Mouse (Mus musculus): ENCODE data around the gene Ttll3. TPM values are rescaled to one million over a fixed set of nuclear protein-coding genes. Genes with fewer than 3 reads are reported as not detected.
A peak's percentile ranks its signal among the peaks of the same experiment; 100 is the strongest.

Ttll3 gene
- polyA plus RNA-seq, 1 experiment, result 3.8 TPM

DNA sequence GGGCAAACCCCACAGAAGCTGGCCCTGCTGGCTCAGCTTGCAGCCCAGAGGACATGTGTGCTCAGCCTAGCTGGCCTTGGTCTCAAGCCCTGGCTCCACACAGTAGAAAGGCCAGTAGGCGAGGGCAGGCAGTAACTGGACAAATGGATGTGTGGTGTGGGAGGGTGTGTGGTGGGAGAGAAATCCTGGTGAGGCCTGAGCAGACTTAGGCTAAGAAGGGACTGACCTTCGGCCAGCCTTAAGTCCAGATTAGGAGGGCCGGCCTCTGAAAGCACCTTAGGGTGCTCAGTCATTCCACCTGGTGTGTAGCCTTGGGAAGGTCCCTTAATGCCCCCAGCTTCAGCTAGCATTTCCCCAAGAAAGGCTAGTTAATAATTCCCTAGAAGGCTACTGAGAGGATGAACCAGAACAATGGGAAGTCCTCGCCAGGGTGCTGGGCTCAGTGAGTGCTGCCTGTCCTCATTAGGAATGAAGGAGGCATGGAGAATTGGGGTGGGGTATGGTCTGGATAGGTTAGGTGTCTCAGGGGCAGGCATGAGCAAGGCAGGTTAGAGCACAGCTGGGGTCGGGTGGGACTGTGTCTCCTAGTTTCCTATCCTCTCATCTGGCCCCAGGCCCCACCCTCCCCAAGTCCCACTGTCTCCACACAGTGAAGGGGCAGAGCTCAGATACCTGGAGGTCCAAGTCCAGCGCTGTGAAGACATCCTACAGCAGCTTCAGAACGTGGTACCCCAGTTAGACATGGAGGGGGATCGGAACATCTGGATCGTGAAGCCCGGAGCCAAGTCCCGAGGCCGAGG, 15.8 kb downstream of the Ttll3 start:
- no peak overlapping the region for H3K27ac ChIP-seq (ENCODE audit: insufficient read depth, low read length)
- H3K27me3 ChIP-seq (ENCODE audit: control insufficient read depth, insufficient read depth, low read length, poor library complexity, severe bottlenecking), result no peaks in the 10 kb centered on the region
- H3K9ac ChIP-seq (ENCODE audit: low read depth, poor library complexity, severe bottlenecking), result no peak overlapping the region
- H3K4me3 ChIP-seq (ENCODE audit: low read depth, low read length), result no peak overlapping the region
- H3K4me1 ChIP-seq (ENCODE audit: control insufficient read depth, insufficient read depth, low read length), result no peaks in the 10 kb centered on the region
- H3K36me3 ChIP-seq (ENCODE audit: control insufficient read depth, insufficient read depth, low read length, poor library complexity, severe bottlenecking), result no peaks in the 10 kb centered on the region
- H3K9me3 ChIP-seq (replicated peaks; ENCODE audit: control insufficient read depth, insufficient read depth, low read length, poor library complexity, severe bottlenecking), result no peaks in the 10 kb centered on the region
- TF ChIP-seq POLR2A (IDR thresholded peaks at IDR 0.05; ENCODE audit: insufficient read depth, low read length) (no peak), EP300 (IDR thresholded peaks at IDR 0.05; ENCODE audit: insufficient read depth, low read depth, low read length) (no peak), CTCF (IDR thresholded peaks at IDR 0.05; ENCODE audit: low read depth, low read length) (no peak)

DNA sequence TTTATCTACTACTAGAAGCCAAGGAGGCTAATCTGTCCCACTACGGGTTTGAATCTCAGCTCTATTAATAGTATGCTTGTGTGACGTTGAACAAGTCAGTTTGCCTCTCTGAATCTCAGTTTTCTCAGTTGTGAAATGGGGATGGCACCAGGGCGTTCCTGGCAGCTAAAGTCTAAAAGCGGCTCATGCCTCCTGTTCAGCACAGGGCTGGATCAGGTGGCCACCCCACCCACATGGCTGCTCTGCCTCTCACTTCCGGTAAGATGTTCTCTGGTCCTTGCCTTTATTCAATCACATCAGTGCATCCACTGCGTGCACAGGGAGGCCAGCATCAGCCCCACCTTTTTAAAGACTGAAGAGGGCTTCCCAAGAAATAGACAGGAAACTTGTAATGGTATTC, 16.4 kb downstream of the Ttll3 start:
- TF ChIP-seq CTCF (IDR thresholded peaks at IDR 0.05; ENCODE audit: low read depth, low read length) (no peak), EP300 (IDR thresholded peaks at IDR 0.05; ENCODE audit: insufficient read depth, low read depth, low read length) (no peak), POLR2A (IDR thresholded peaks at IDR 0.05; ENCODE audit: insufficient read depth, low read length) (no peak)

DNA sequence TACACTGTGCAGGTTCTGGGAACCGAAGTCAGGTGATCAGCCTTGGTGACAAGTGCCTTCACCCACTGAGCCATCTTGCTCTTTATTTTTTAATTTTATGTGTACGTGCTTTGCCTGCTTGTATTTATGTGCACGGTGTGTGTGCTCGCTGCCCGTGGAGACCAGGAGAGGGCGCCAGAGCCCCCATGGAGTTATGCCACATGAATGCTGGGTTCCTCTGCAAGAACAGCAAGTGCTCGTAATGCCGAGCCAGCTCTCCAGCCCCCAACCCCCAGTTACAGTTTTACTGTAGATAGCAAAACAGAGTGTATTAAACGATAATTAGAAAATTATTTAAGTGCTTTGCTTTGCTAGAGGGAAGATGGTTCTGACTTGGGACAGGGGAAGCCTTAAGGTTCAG, 17.6 kb downstream of the Ttll3 start:
- no peak overlapping the region for H3K9ac ChIP-seq (ENCODE audit: low read depth, poor library complexity, severe bottlenecking)
- TF ChIP-seq EP300 (IDR thresholded peaks at IDR 0.05; ENCODE audit: insufficient read depth, low read depth, low read length) (no peak), CTCF (IDR thresholded peaks at IDR 0.05; ENCODE audit: low read depth, low read length) (peak; percentile 81), POLR2A (IDR thresholded peaks at IDR 0.05; ENCODE audit: insufficient read depth, low read length) (no peak)

More for the DNA sequence above, 16.4 kb downstream of the Ttll3 start:
- Histone ChIP-seq H3K27me3 (ENCODE audit: control insufficient read depth, insufficient read depth, low read length, poor library complexity, severe bottlenecking) (no peaks in the 10 kb centered on the region), H3K27ac (ENCODE audit: insufficient read depth, low read length) (no peak overlapping the region), H3K9me3 (replicated peaks; ENCODE audit: control insufficient read depth, insufficient read depth, low read length, poor library complexity, severe bottlenecking) (no peaks in the 10 kb centered on the region), H3K4me1 (ENCODE audit: control insufficient read depth, insufficient read depth, low read length) (no peaks in the 10 kb centered on the region), H3K4me3 (ENCODE audit: low read depth, low read length) (no peak overlapping the region), H3K9ac (ENCODE audit: low read depth, poor library complexity, severe bottlenecking) (no peak overlapping the region), H3K36me3 (ENCODE audit: control insufficient read depth, insufficient read depth, low read length, poor library complexity, severe bottlenecking) (no peaks in the 10 kb centered on the region)

DNA sequence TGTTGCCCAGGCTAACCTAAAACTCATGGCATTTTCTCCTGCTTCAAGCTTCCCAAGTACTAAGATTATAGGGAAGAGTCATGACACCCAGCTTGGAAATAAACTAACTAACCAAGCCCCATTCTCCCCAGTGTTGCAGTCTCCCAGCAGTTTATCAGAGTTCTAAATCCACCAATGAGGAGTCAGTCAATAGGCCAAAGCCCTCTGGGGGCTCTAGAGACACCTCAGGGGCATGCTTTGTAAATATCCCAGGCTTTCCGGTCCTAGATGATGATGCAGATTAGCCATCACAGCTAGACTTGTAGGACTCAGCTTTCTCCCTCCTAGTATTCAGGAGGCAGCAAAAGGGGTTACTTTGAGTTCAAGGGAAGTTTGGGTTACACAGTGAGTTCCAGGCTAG, 20.9 kb downstream of the Ttll3 start:
- peaks cover 2% of the 10 kb centered on the region for H3K4me1 ChIP-seq (ENCODE audit: control insufficient read depth, insufficient read depth, low read length)

More for the DNA sequence above, 17.6 kb downstream of the Ttll3 start:
- H3K9me3 ChIP-seq (replicated peaks; ENCODE audit: control insufficient read depth, insufficient read depth, low read length, poor library complexity, severe bottlenecking), result no peaks in the 10 kb centered on the region
- H3K27me3 ChIP-seq (ENCODE audit: control insufficient read depth, insufficient read depth, low read length, poor library complexity, severe bottlenecking), result no peaks in the 10 kb centered on the region
- H3K27ac ChIP-seq (ENCODE audit: insufficient read depth, low read length), result no peak overlapping the region
- no peaks in the 10 kb centered on the region for H3K36me3 ChIP-seq (ENCODE audit: control insufficient read depth, insufficient read depth, low read length, poor library complexity, severe bottlenecking)
- no peak overlapping the region for H3K4me3 ChIP-seq (ENCODE audit: low read depth, low read length)
- no peaks in the 10 kb centered on the region for H3K4me1 ChIP-seq (ENCODE audit: control insufficient read depth, insufficient read depth, low read length)

DNA sequence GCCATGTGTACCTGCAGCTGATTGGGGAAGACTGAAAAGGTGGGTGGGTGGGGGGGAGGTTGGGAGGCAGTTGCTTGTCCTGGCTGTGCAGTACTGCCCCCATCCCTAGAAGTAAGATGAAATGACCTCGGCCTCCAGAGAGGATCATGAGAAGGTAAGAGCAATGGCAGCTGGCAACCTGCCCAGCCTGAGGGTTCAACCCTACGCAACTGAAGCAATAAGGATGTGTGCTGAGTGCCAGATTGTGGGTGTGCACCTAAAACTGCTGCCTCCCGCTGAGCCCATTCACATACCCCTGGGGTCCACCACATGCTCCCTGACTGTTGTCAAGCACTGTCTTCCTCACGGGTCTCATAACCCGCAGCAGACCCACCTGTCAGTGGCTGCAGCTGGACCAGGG, 27.4 kb downstream of the Ttll3 start:
- Histone ChIP-seq H3K27ac (ENCODE audit: insufficient read depth, low read length) (no peak overlapping the region), H3K36me3 (ENCODE audit: control insufficient read depth, insufficient read depth, low read length, poor library complexity, severe bottlenecking) (no peaks in the 10 kb centered on the region)

More for the DNA sequence above, 20.9 kb downstream of the Ttll3 start:
- H3K9me3 ChIP-seq (replicated peaks; ENCODE audit: control insufficient read depth, insufficient read depth, low read length, poor library complexity, severe bottlenecking), result no peaks in the 10 kb centered on the region
- TF ChIP-seq EP300 (IDR thresholded peaks at IDR 0.05; ENCODE audit: insufficient read depth, low read depth, low read length) (no peak), POLR2A (IDR thresholded peaks at IDR 0.05; ENCODE audit: insufficient read depth, low read length) (no peak), CTCF (IDR thresholded peaks at IDR 0.05; ENCODE audit: low read depth, low read length) (no peak)
- H3K9ac ChIP-seq (ENCODE audit: low read depth, poor library complexity, severe bottlenecking), result no peak overlapping the region
- H3K27ac ChIP-seq (ENCODE audit: insufficient read depth, low read length), result 0 out of 2 replicates have a peak overlapping the region, but pooled peaks have one; percentile 14
- H3K27me3 ChIP-seq (ENCODE audit: control insufficient read depth, insufficient read depth, low read length, poor library complexity, severe bottlenecking), result no peaks in the 10 kb centered on the region
- H3K36me3 ChIP-seq (ENCODE audit: control insufficient read depth, insufficient read depth, low read length, poor library complexity, severe bottlenecking), result no peaks in the 10 kb centered on the region
- no peak overlapping the region for H3K4me3 ChIP-seq (ENCODE audit: low read depth, low read length)

More for the DNA sequence above, 27.4 kb downstream of the Ttll3 start:
- Histone ChIP-seq H3K9me3 (replicated peaks; ENCODE audit: control insufficient read depth, insufficient read depth, low read length, poor library complexity, severe bottlenecking) (no peaks in the 10 kb centered on the region), H3K9ac (ENCODE audit: low read depth, poor library complexity, severe bottlenecking) (no peak overlapping the region), H3K27me3 (ENCODE audit: control insufficient read depth, insufficient read depth, low read length, poor library complexity, severe bottlenecking) (no peaks in the 10 kb centered on the region), H3K4me3 (ENCODE audit: low read depth, low read length) (no peak overlapping the region), H3K4me1 (ENCODE audit: control insufficient read depth, insufficient read depth, low read length) (peaks cover 2% of the 10 kb centered on the region)
- TF ChIP-seq POLR2A (IDR thresholded peaks at IDR 0.05; ENCODE audit: insufficient read depth, low read length) (no peak), CTCF (IDR thresholded peaks at IDR 0.05; ENCODE audit: low read depth, low read length) (no peak), EP300 (IDR thresholded peaks at IDR 0.05; ENCODE audit: insufficient read depth, low read depth, low read length) (no peak)

Measured in ES-Bruce4 (cell line).